Mouse (Mus musculus) liver, embryonic 11.5 days (tissue): Measurements from ENCODE around the gene Scn1b. TPM values are rescaled to one million over a fixed set of nuclear protein-coding genes. Genes with fewer than 3 reads are reported as not detected.

Experiments
- ATAC-seq: fragments of 200-750 bp; cut with Nextera tagmentation; replicated peaks from 2 replicates; pipeline ENCODE4 v1.8.0; 2017; ENCODE audit warnings: moderate number of reproducible peaks, mild to moderate bottlenecking, moderate TSS enrichment, moderate library complexity; ENCODE audit not compliant: low FRiP score
- DNase-seq: peaks from one replicate; pipeline ENCODE4 v3.0.0-alpha.2; 2017; ENCODE audit warnings: low spot score
- H3K27ac ChIP-seq: fragments of 300-500 bp; sonication (generic); 2 replicates; pipeline ENCODE4 v1.5.1; 2014; ENCODE audit warnings: mild to moderate bottlenecking, low read depth, low read length, control low read depth
- H3K27me3 ChIP-seq: fragments of 300-500 bp; sonication (generic); replicated peaks from 2 replicates; pipeline ENCODE4 v1.6.1; 2014; ENCODE audit warnings: low read length, mixed read lengths; ENCODE audit not compliant: control insufficient read depth, insufficient read depth
- H3K36me3 ChIP-seq: fragments of 300-500 bp; sonication (generic); 2 replicates; pipeline ENCODE4 v1.6.1; 2014; ENCODE audit warnings: mild to moderate bottlenecking, low read length, moderate library complexity, mixed read lengths; ENCODE audit not compliant: control insufficient read depth, insufficient read depth
- H3K4me1 ChIP-seq: fragments of 300-500 bp; sonication (generic); replicated peaks from 2 replicates; pipeline ENCODE4 v1.6.1; 2014; ENCODE audit warnings: low read length, mixed read lengths; ENCODE audit not compliant: control insufficient read depth, insufficient read depth
- H3K4me2 ChIP-seq: fragments of 300-500 bp; sonication (generic); 2 replicates; pipeline ENCODE4 v1.6.1; 2014; ENCODE audit warnings: mild to moderate bottlenecking, control low read depth, moderate library complexity
- H3K4me3 ChIP-seq: fragments of 300-500 bp; sonication (generic); 2 replicates; pipeline ENCODE4 v1.5.1; 2014; ENCODE audit warnings: low read depth, low read length, control low read depth
- H3K9ac ChIP-seq: fragments of 300-500 bp; sonication (generic); 2 replicates; pipeline ENCODE4 v1.6.1; 2014; ENCODE audit warnings: low read depth, low read length, control low read depth
- H3K9me3 ChIP-seq: fragments of 300-500 bp; sonication (generic); 2 replicates; pipeline ENCODE4 v1.6.1; 2016; ENCODE audit warnings: low read length, inconsistent platforms, mixed read lengths; ENCODE audit not compliant: control insufficient read depth
- WGBS: fragments of 180-500 bp; shearing (Covaris S2); extraction: QIAGEN DNeasy Blood & Tissue Kit; methylation state at CpG from one replicate; pipeline ENCODE4 v1.1.7; 2014; 5-methylcytosine and 5-hydroxymethylcytosine counted together
- polyA plus RNA-seq: library from polyadenylated mRNA; unstranded; fragments of >200 nt; fragmentation: Nextera tagmentation; extraction: Ambion mirVana; gene quantifications from 2 replicates; pipeline ENCODE4 v1.2.1, GENCODE M21; 2014

Scn1b gene
- polyA plus RNA-seq, 1 experiment from 2014 or later: 1.0 TPM

- 16% methylated on average over 23 of the region's 23 CpGs for WGBS
- ATAC-seq (peak; percentile 51), DNase-seq (peak; percentile 79)
- H3K4me3 ChIP-seq: peak overlapping the region; percentile 86
- no peaks in the 10 kb centered on the region for H3K9me3 ChIP-seq
- H3K36me3 ChIP-seq: no peaks in the 10 kb centered on the region
- H3K4me1 ChIP-seq: peaks cover 46% of the 10 kb centered on the region
- H3K4me2 ChIP-seq: peak overlapping the region; percentile 82
- no peaks in the 10 kb centered on the region for H3K27me3 ChIP-seq
- peak overlapping the region; percentile 80 for H3K9ac ChIP-seq
- peak overlapping the region; percentile 88 for H3K27ac ChIP-seq
Observed at GRCm38 (mm10) chr7:31151301-31152241, 24.8 kb upstream of the Scn1b start.

GRCm38 (mm10) chr7:31150566-31151300 lies 23.9 kb upstream of the Scn1b start:
- H3K9ac ChIP-seq: peak overlapping the region; percentile 80
- DNase-seq: peak; percentile 90
- peak; percentile 80 for ATAC-seq
- H3K9me3 ChIP-seq: no peaks in the 10 kb centered on the region
- peak overlapping the region; percentile 88 for H3K27ac ChIP-seq
- H3K36me3 ChIP-seq: no peaks in the 10 kb centered on the region
- under 1% methylated on average over 61 of the region's 63 CpGs for WGBS
- H3K4me2 ChIP-seq: peak overlapping the region; percentile 82
- H3K4me1 ChIP-seq: peaks cover 45% of the 10 kb centered on the region
- H3K4me3 ChIP-seq: peak overlapping the region; percentile 86
- H3K27me3 ChIP-seq: no peaks in the 10 kb centered on the region

- peak overlapping the region; percentile 88 for H3K27ac ChIP-seq
- H3K4me1 ChIP-seq: peaks cover 46% of the 10 kb centered on the region
- ATAC-seq: peak; percentile 0; the same call in 1 of the 2 replicates
- no peaks in the 10 kb centered on the region for H3K27me3 ChIP-seq
- DNase-seq: no peak
- H3K36me3 ChIP-seq: no peaks in the 10 kb centered on the region
- H3K4me2 ChIP-seq: peak overlapping the region; percentile 82
- no peaks in the 10 kb centered on the region for H3K9me3 ChIP-seq
- 6% methylated on average over 20 of the region's 20 CpGs for WGBS
- peak overlapping the region; percentile 80 for H3K9ac ChIP-seq
- H3K4me3 ChIP-seq: peak overlapping the region; percentile 86
Observed at GRCm38 (mm10) chr7:31149751-31150565, 23.2 kb upstream of the Scn1b start.

- Histone ChIP-seq H3K4me1 (peaks cover 46% of the 10 kb centered on the region), H3K27ac (peak overlapping the region; percentile 11; the same call in 1 of the 2 replicates), H3K9me3 (no peaks in the 10 kb centered on the region), H3K9ac (peak overlapping the region; percentile 80), H3K27me3 (no peaks in the 10 kb centered on the region), H3K36me3 (no peaks in the 10 kb centered on the region), H3K4me3 (peak overlapping the region; percentile 86), H3K4me2 (peak overlapping the region; percentile 82)
- DNase-seq: no peak
- WGBS: 47% methylated on average over 9 of the region's 9 CpGs
- ATAC-seq: no peak
Observed at GRCm38 (mm10) chr7:31149271-31149670, 22.5 kb upstream of the Scn1b start.

DNA sequence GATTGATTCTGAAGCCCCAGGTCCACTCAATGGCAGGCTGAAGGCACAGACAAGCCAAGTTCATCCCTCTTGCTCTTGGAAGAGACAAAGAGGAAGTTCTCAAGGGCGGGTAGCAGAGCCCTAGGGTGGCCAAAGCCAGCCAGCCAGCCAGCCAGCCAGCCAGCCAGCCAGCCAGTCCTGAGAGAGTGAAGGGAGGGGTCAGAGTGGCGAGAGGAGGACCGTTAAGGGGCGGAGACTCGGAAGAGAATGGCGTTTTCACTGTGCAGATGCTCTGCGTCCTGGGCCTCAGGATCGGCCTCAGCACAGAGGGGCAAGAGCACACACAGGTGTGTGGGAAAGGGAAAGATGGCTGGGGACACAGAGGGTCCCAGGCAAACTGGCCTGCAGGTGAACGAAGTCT lies 22.0 kb upstream of the Scn1b start:
- no peak overlapping the region for H3K27ac ChIP-seq
- H3K36me3 ChIP-seq: no peaks in the 10 kb centered on the region
- peak overlapping the region; percentile 82 for H3K4me2 ChIP-seq
- WGBS: 5% methylated on average over 9 of the region's 9 CpGs
- H3K9ac ChIP-seq: 0 out of 2 replicates have a peak overlapping the region, but pooled peaks have one; percentile 4
- no peaks in the 10 kb centered on the region for H3K9me3 ChIP-seq
- peaks cover 46% of the 10 kb centered on the region for H3K4me1 ChIP-seq
- peak overlapping the region; percentile 86 for H3K4me3 ChIP-seq
- no peak for DNase-seq
- ATAC-seq: peak; percentile 33; the same call in 1 of the 2 replicates
- H3K27me3 ChIP-seq: no peaks in the 10 kb centered on the region

DNA sequence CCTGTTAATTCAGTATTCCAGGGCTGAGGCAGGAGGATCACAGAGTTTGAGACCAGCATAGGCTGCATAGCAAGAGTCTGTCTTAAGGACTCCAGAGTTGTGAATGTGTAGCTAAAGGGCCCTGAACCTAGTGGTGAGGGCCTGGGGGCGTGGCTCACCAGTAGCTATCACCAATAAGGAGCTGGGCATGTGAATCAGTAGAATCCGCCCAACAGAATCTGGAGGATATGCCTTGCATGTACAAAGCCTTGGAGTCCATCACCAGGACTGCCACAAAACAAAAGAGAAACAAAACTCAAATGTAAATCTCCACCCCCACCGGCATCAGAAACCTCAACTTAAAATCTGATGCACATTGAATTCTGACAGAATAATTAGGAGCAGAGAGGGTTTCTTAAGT lies 21.3 kb upstream of the Scn1b start:
- no peaks in the 10 kb centered on the region for H3K27me3 ChIP-seq
- 61% methylated on average over 3 of the region's 3 CpGs for WGBS
- H3K4me1 ChIP-seq: peaks cover 46% of the 10 kb centered on the region
- no peak overlapping the region for H3K9ac ChIP-seq
- no peak overlapping the region for H3K4me3 ChIP-seq
- DNase-seq (no peak), ATAC-seq (no peak)
- H3K4me2 ChIP-seq: peak overlapping the region; percentile 82
- no peaks in the 10 kb centered on the region for H3K9me3 ChIP-seq
- no peak overlapping the region for H3K27ac ChIP-seq
- peaks cover 4% of the 10 kb centered on the region for H3K36me3 ChIP-seq

- WGBS: 49% methylated on average over 12 of the region's 12 CpGs
- H3K27ac ChIP-seq: peak overlapping the region; percentile 28; the same call in 1 of the 2 replicates
- no peaks in the 10 kb centered on the region for H3K9me3 ChIP-seq
- H3K4me3 ChIP-seq: no peak overlapping the region
- H3K4me1 ChIP-seq: peaks cover 36% of the 10 kb centered on the region
- no peaks in the 10 kb centered on the region for H3K27me3 ChIP-seq
- DNase-seq (no peak), ATAC-seq (0 out of 2 replicates have a peak, but pooled peaks have one; percentile 13)
- no peak overlapping the region; the same call in 1 of the 2 replicates for H3K4me2 ChIP-seq
- no peak overlapping the region for H3K9ac ChIP-seq
- H3K36me3 ChIP-seq: peaks cover 27% of the 10 kb centered on the region
Observed at GRCm38 (mm10) chr7:31145596-31146160, 18.9 kb upstream of the Scn1b start.

DNA sequence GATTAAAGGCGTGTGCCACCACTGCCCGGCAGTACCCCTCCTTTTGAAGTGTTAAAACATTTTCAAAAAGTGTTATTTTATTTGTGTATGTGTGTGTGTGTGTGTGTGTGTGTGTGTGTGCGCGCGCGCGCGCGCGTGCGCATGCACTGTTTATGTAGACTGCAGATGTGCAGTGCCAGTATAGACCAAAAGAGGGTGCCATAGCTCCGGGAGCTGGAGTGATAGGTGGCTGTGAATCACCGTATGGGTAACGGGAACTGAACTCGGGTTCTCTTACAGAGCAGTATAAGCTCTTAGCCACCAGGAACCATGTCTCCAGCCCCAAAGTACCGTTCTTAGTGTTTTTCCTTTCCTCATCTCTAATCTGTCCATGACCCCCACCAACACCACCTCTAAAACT lies 18.1 kb upstream of the Scn1b start:
- DNase-seq (no peak), ATAC-seq (no peak)
- H3K9ac ChIP-seq: no peak overlapping the region
- no peak overlapping the region for H3K4me2 ChIP-seq
- no peak overlapping the region for H3K4me3 ChIP-seq
- whole genome bisulfite sequencing: 96% methylated on average over 16 of the region's 16 CpGs
- H3K4me1 ChIP-seq: peaks cover 32% of the 10 kb centered on the region
- H3K27me3 ChIP-seq: no peaks in the 10 kb centered on the region
- H3K27ac ChIP-seq: no peak overlapping the region
- H3K36me3 ChIP-seq: peaks cover 28% of the 10 kb centered on the region
- H3K9me3 ChIP-seq: no peaks in the 10 kb centered on the region
